Mouse (Mus musculus) midbrain, postnatal 0 days (tissue): Measurements from ENCODE around the gene Ppara. TPM values are rescaled to one million over a fixed set of nuclear protein-coding genes. Genes with fewer than 3 reads are reported as not detected.
A peak's percentile ranks its signal among the peaks of the same experiment; 100 is the strongest.

Experiments used
- ATAC-seq: fragments of 200-750 bp; cut with Nextera tagmentation; 2 replicates; pipeline ENCODE4 v1.8.0; 2017; ENCODE audit warnings: moderate number of reproducible peaks, mild to moderate bottlenecking, moderate TSS enrichment, moderate library complexity; ENCODE audit not compliant: low FRiP score
- DNase-seq: peaks from one replicate; pipeline ENCODE4 v3.0.0-alpha.2; 2015; ENCODE audit warnings: low spot score
- H3K27ac ChIP-seq: fragments of 300-500 bp; sonication (generic); 2 replicates; pipeline ENCODE4 v1.5.1; 2014; ENCODE audit warnings: low read depth, mild to moderate bottlenecking, low read length, mixed read lengths
- H3K27me3 ChIP-seq: fragments of 300-500 bp; sonication (generic); 2 replicates; pipeline ENCODE4 v1.6.1; 2014; ENCODE audit warnings: low read length, control low read depth, mixed read lengths; ENCODE audit not compliant: insufficient read depth
- H3K36me3 ChIP-seq: fragments of 300-500 bp; sonication (generic); 2 replicates; pipeline ENCODE4 v1.6.1; 2014; ENCODE audit warnings: low read length, control low read depth, mixed read lengths; ENCODE audit not compliant: insufficient read depth
- H3K4me1 ChIP-seq: fragments of 300-500 bp; sonication (generic); 2 replicates; pipeline ENCODE4 v1.6.1; 2014; ENCODE audit warnings: mild to moderate bottlenecking, control low read depth, antibody characterized with exemption, low read length, mixed read lengths; ENCODE audit not compliant: insufficient read depth
- H3K4me2 ChIP-seq: fragments of 300-500 bp; sonication (generic); 2 replicates; pipeline ENCODE4 v1.6.1; 2014; ENCODE audit warnings: low read depth, mild to moderate bottlenecking, low read length, mixed read lengths; ENCODE audit not compliant: poor library complexity, severe bottlenecking
- H3K4me3 ChIP-seq: fragments of 300-500 bp; sonication (generic); 2 replicates; pipeline ENCODE4 v1.5.1; 2014; ENCODE audit warnings: low read depth, mild to moderate bottlenecking, low read length, moderate library complexity
- H3K9ac ChIP-seq: fragments of 300-500 bp; sonication (generic); replicated peaks from 2 replicates; pipeline ENCODE4 v1.6.1; 2014; ENCODE audit warnings: mild to moderate bottlenecking, low read length, moderate library complexity, mixed read lengths; ENCODE audit not compliant: poor library complexity, severe bottlenecking
- H3K9me3 ChIP-seq: fragments of 300-500 bp; sonication (generic); 2 replicates; pipeline ENCODE4 v1.6.1; 2016; ENCODE audit warnings: low read length, control low read depth
- CTCF ChIP-seq: IDR thresholded peaks from 2 replicates; pipeline ENCODE4 v1.5.1; 2016; ENCODE audit warnings: antibody characterized with exemption, mild to moderate bottlenecking
- WGBS: fragments of 180-500 bp; shearing (Covaris S2); extraction: QIAGEN DNeasy Blood & Tissue Kit; methylation state at CpG from one replicate; pipeline ENCODE4 v1.1.7; 2014; 5-methylcytosine and 5-hydroxymethylcytosine counted together
- polyA plus RNA-seq: library from polyadenylated mRNA; unstranded; fragments of >200 nt; fragmentation: Nextera tagmentation; extraction: Ambion mirVana; gene quantifications from 2 replicates; pipeline ENCODE4 v1.2.1, GENCODE M21; 2015
- total RNA-seq: library from RNA; depleted of rRNA; stranded (reverse); fragments of >200 nt; gene quantifications from 2 replicates; pipeline ENCODE4 v1.2.3, GENCODE M21; 2014

The Ppara gene
- total and polyA plus RNA-seq, 2 experiments from 2014 or later, result 0.86 to 1.6 TPM

DNA sequence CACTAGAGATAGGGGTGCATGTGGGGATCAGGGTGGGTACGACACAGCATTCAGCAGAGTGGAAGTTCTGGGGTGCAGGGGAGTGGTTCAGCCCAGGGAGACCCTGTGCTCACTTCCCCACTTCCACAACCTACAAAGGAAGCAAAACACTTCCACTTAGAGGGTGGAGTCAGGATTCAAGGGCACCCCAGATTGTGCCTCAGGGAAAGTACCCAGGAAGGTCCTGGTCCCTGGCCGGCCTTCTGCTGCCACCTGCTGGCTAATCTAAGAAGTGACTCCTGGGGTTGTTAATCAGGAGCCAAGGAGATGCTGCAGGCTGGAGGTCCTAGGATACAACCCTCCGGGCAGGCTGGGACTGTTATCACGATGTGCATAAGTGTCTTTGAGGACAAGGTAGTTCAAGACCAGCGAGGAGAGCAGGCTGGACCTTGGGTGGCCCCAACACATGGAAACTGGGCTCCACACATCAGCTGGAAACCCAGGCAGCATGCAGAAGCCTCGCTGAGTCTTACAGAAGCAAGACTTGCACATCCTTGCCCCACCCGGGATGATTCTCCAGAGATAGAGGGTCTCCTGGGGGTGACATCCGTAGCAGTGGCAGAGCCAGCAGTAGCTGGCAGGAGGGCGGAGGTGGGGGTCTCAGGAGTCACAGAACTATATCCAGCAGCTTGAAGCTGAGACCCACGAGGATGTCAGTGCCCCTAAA lies 25.4 kb upstream of the Ppara start:
- Histone ChIP-seq H3K9me3 (no peaks in the 10 kb centered on the region), H3K9ac (0 out of 2 replicates have a peak overlapping the region, but pooled peaks have one; percentile 9), H3K4me2 (no peak overlapping the region), H3K36me3 (peaks cover 16% of the 10 kb centered on the region), H3K4me3 (no peak overlapping the region), H3K27me3 (no peaks in the 10 kb centered on the region), H3K27ac (peak overlapping the region; percentile 62), H3K4me1 (peaks cover 4% of the 10 kb centered on the region)
- peak; percentile 94 for TF ChIP-seq CTCF
- DNase-seq (peak; percentile 81), ATAC-seq (peak; percentile 22; the same call in 1 of the 2 replicates)
- WGBS, result 37% methylated on average over 10 of the region's 10 CpGs

DNA sequence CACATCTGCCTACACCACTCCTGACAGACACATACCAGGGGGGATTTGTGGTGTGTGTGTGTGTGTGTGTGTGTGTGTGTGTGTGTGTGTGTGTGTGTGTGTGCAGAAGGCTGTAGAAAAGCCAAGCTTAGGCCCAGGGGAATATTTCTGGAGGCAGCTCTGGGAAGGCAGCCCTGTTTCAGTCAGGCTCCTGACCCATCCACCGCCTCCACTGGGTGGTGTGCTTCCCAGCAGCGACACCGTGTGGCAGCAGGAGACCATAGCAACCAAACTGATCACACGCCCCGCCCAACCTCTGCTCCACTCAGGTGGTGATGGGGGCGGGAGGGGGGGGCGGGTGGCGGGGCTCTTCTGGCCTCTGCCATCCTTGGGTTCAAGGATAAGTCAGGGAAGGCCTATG lies 24.6 kb upstream of the Ppara start:
- 0% methylated on average over 4 of the region's 8 CpGs for WGBS
- Histone ChIP-seq H3K4me2 (no peak overlapping the region), H3K27me3 (no peaks in the 10 kb centered on the region), H3K9me3 (no peaks in the 10 kb centered on the region), H3K4me1 (peaks cover 4% of the 10 kb centered on the region), H3K9ac (0 out of 2 replicates have a peak overlapping the region, but pooled peaks have one; percentile 36), H3K27ac (peak overlapping the region; percentile 62), H3K36me3 (0 out of 2 replicates have a peak, but pooled peaks cover 12% of the 10 kb centered on the region), H3K4me3 (no peak overlapping the region)
- ATAC-seq, result peak; percentile 57
- TF ChIP-seq CTCF, result peak; percentile 87
- peak; percentile 89 for DNase-seq

- ATAC-seq, result peak; percentile 3; the same call in 1 of the 2 replicates
- 0 out of 2 replicates have a peak overlapping the region, but pooled peaks have one; percentile 36 for H3K9ac ChIP-seq
- 77% methylated on average over 17 of the region's 17 CpGs for WGBS
Observed at GRCm38 (mm10) chr15:85710641-85711580, 23.9 kb upstream of the Ppara start.

GRCm38 (mm10) chr15:85712565-85713168 lies 22.1 kb upstream of the Ppara start:
- WGBS, result 30% methylated on average over 5 of the region's 5 CpGs
- Histone ChIP-seq H3K27ac (no peak overlapping the region), H3K4me2 (no peak overlapping the region), H3K4me3 (no peak overlapping the region), H3K9me3 (no peaks in the 10 kb centered on the region), H3K27me3 (no peaks in the 10 kb centered on the region), H3K36me3 (no peaks in the 10 kb centered on the region), H3K4me1 (peaks cover 4% of the 10 kb centered on the region), H3K9ac (0 out of 2 replicates have a peak overlapping the region, but pooled peaks have one; percentile 19)
- ATAC-seq (no peak), DNase-seq (peak; percentile 82)
- TF ChIP-seq CTCF, result peak; percentile 76

More at GRCm38 (mm10) chr15:85710641-85711580, 23.9 kb upstream of the Ppara start:
- H3K27ac ChIP-seq, result no peak overlapping the region; the same call in 1 of the 2 replicates
- DNase-seq, result no peak
- H3K9me3 ChIP-seq, result no peaks in the 10 kb centered on the region
- H3K36me3 ChIP-seq, result 0 out of 2 replicates have a peak, but pooled peaks cover 7% of the 10 kb centered on the region
- no peak overlapping the region for H3K4me2 ChIP-seq
- no peaks in the 10 kb centered on the region for H3K27me3 ChIP-seq
- H3K4me1 ChIP-seq, result peaks cover 4% of the 10 kb centered on the region
- TF ChIP-seq CTCF, result no peak
- H3K4me3 ChIP-seq, result no peak overlapping the region

- WGBS, result 94% methylated on average over 9 of the region's 9 CpGs
- ATAC-seq (no peak), DNase-seq (no peak)
- Histone ChIP-seq H3K36me3 (no peaks in the 10 kb centered on the region), H3K9me3 (no peaks in the 10 kb centered on the region), H3K27ac (no peak overlapping the region), H3K4me2 (no peak overlapping the region), H3K27me3 (no peaks in the 10 kb centered on the region), H3K9ac (no peak overlapping the region), H3K4me1 (peaks cover 4% of the 10 kb centered on the region), H3K4me3 (no peak overlapping the region)
- TF ChIP-seq CTCF, result no peak; the same call in 1 of the 2 replicates
Observed at GRCm38 (mm10) chr15:85713417-85713816, 21.4 kb upstream of the Ppara start.
